Comparison of ENCODE assay signal across 19 mouse cellular contexts in the genomic region with DNA sequence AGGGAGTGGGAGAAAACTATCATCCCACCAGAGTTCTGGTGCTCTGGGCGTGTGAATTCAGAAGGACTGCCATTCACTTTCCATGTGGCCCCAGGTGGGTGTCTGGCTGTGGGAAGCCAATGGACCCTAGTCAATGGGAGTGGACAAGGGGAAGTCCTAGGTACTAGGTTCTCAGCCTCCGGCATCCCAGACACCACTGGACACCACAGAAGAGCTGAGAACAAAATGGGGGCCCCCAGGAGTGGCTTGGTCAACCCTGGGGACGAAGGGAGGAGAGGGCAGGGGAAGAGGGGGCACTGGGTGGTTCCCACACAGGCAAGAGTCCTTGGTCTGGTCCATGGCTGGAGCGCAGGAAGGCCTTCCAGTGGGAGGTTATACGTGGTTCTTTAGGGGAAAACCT.
A peak's percentile ranks its signal among the peaks of the same experiment; 100 is the strongest.
DNase-seq lines count a peak whose midpoint lies in the region; ATAC-seq lines count a peak whose summit lies in the region.
"Had no signal": no experiment of that assay in that cellular context is flagged by ENCODE, and none has a peak within 500 bp of the region (broad histone marks: within the 10 kb centered on the region; RNA-seq: fewer than 3 reads in every experiment).

No protein-coding gene starts in this region.

- no peak overlapping the region for H3K27ac ChIP-seq in heart, embryonic 11.5 days (ENCODE audit: low read depth, low read length)
- H3K27ac ChIP-seq in heart, embryonic 10.5 days = no peak overlapping the region

- no peaks in the 10 kb centered on the region for H3K36me3 ChIP-seq in heart, embryonic 11.5 days (ENCODE audit: control insufficient read depth, insufficient read depth, low read length)
- no peaks in the 10 kb centered on the region for H3K36me3 ChIP-seq in heart, embryonic 10.5 days
- H3K36me3 ChIP-seq: G1E had no signal

- WGBS in heart, embryonic 11.5 days (ENCODE audit: insufficient replicate concordance) = 80% methylated on average over 5 of the region's 5 CpGs
- 78% methylated on average over 5 of the region's 5 CpGs for WGBS in heart, embryonic 10.5 days

- no peaks in the 10 kb centered on the region for H3K4me1 ChIP-seq in heart, embryonic 11.5 days (ENCODE audit: control insufficient read depth, insufficient read depth, low read length)
- no peaks in the 10 kb centered on the region for H3K4me1 ChIP-seq in heart, embryonic 10.5 days

- intact Hi-C loops in heart, postnatal 36 days (cut with DNase I) = no loop called here

- ATAC-seq in heart, embryonic 11.5 days (replicated peaks; ENCODE audit: insufficient number of reproducible peaks, low FRiP score, low TSS enrichment) = no peak
- ATAC-seq: activated CD4-positive, CD25-positive, alpha-beta regulatory T cell, adult 4 months; CD4-positive, CD25-positive, alpha-beta regulatory T cell, adult 4 months; Patski had no signal

- no peaks in the 10 kb centered on the region for H3K9me3 ChIP-seq in heart, embryonic 11.5 days (replicated peaks; ENCODE audit: control insufficient read depth, low read length)
- 0 out of 2 replicates have a peak, but pooled peaks cover 4% of the 10 kb centered on the region for H3K9me3 ChIP-seq in heart, embryonic 10.5 days
- H3K9me3 ChIP-seq: G1E had no signal

- H3K4me3 ChIP-seq in heart, embryonic 11.5 days (ENCODE audit: low read depth, low read length) = no peak overlapping the region
- H3K4me3 ChIP-seq in heart, embryonic 10.5 days = no peak overlapping the region

- H3K4me2 ChIP-seq in heart, embryonic 11.5 days = no peak overlapping the region

- peak; percentile 74 for DNase-seq in heart, adult 11 months
- DNase-seq in heart, embryonic 10.5 days (ENCODE audit: low spot score) = peak; percentile 61
- no peak for DNase-seq in heart, postnatal 36 days
- DNase-seq: adrenal gland, adult 2 months; adrenal gland, adult 8-10 months; adrenal gland, postnatal 10 days; adrenal gland, postnatal 14 days; adrenal gland, postnatal 25 days; adrenal gland, postnatal 36 days; B cell, adult 2 months; cerebellum, adult 11 months; cerebellum, adult 11-12 months; cerebellum, adult 18-20 months had no signal

- no peaks in the 10 kb centered on the region for H3K27me3 ChIP-seq in heart, embryonic 11.5 days (ENCODE audit: control insufficient read depth, insufficient read depth, low read length)
- H3K27me3 ChIP-seq in heart, embryonic 10.5 days (ENCODE audit: insufficient read depth, poor library complexity, severe bottlenecking) = no peaks in the 10 kb centered on the region
- H3K27me3 ChIP-seq: CH12.LX, Patski had no signal

- H3K9ac ChIP-seq in heart, embryonic 11.5 days (ENCODE audit: low read depth, low read length) = no peak overlapping the region

Comparison
In these comparisons a context has a peak if more than half of its experiments do, and no peak if none do; other contexts are left out.
1. DNase-seq: peak in heart, adult 11 months (single experiment) and heart, embryonic 10.5 days (single experiment); none in heart, postnatal 36 days (0 of 2).